ENCODE assay signal across 12 mouse cellular contexts in genomic region chr3:132651776-132652175, GRCm38 (mm10). TPM values are rescaled to one million over a fixed set of nuclear protein-coding genes. Genes with fewer than 3 reads are reported as not detected.
DNase-seq lines count a peak whose midpoint lies in the region; ATAC-seq lines count a peak whose summit lies in the region.
"Had no signal": no experiment of that assay in that cellular context is flagged by ENCODE, and none has a peak within 500 bp of the region (broad histone marks: within the 10 kb centered on the region; RNA-seq: fewer than 3 reads in every experiment).

No protein-coding gene starts in this region.

- ATAC-seq in neural tube, embryonic 15.5 days (ENCODE audit: low FRiP score) = no peak

- H3K4me2 ChIP-seq in neural tube, embryonic 15.5 days = no peak overlapping the region
- H3K4me2 ChIP-seq: liver, embryonic 15.5 days had no signal

- no peaks in the 10 kb centered on the region for H3K4me1 ChIP-seq in neural tube, embryonic 15.5 days
- no peaks in the 10 kb centered on the region for H3K4me1 ChIP-seq in hindbrain, embryonic 10.5 days (replicated peaks)
- H3K4me1 ChIP-seq: liver, embryonic 15.5 days had no signal

- H3K9ac ChIP-seq in neural tube, embryonic 15.5 days (replicated peaks) = no peak overlapping the region
- H3K9ac ChIP-seq: liver, embryonic 15.5 days had no signal

- 91% methylated on average over 3 of the region's 3 CpGs for WGBS in neural tube, embryonic 15.5 days
- WGBS in hindbrain, embryonic 10.5 days = 94% methylated on average over 3 of the region's 3 CpGs

- H3K27ac ChIP-seq in neural tube, embryonic 15.5 days (replicated peaks) = no peak overlapping the region
- no peak overlapping the region for H3K27ac ChIP-seq in hindbrain, embryonic 10.5 days
- H3K27ac ChIP-seq: liver, embryonic 15.5 days had no signal

- H3K36me3 ChIP-seq in neural tube, embryonic 15.5 days = no peaks in the 10 kb centered on the region
- H3K36me3 ChIP-seq in hindbrain, embryonic 10.5 days = no peaks in the 10 kb centered on the region
- H3K36me3 ChIP-seq: G1E; liver, embryonic 15.5 days had no signal

- H3K4me3 ChIP-seq in neural tube, embryonic 15.5 days (replicated peaks) = no peak overlapping the region
- H3K4me3 ChIP-seq in hindbrain, embryonic 10.5 days = no peak overlapping the region
- H3K4me3 ChIP-seq: liver, embryonic 15.5 days had no signal

- H3K9me3 ChIP-seq in neural tube, embryonic 15.5 days (replicated peaks) = no peaks in the 10 kb centered on the region
- H3K9me3 ChIP-seq in hindbrain, embryonic 10.5 days = no peaks in the 10 kb centered on the region
- H3K9me3 ChIP-seq: G1E; liver, embryonic 15.5 days had no signal

- H3K27me3 ChIP-seq in neural tube, embryonic 15.5 days (replicated peaks) = no peaks in the 10 kb centered on the region
- no peaks in the 10 kb centered on the region for H3K27me3 ChIP-seq in hindbrain, embryonic 10.5 days (ENCODE audit: insufficient read depth, poor library complexity, severe bottlenecking)
- H3K27me3 ChIP-seq: liver, embryonic 15.5 days had no signal

- DNase-seq in kidney, postnatal 10 days = peak; percentile 12
- no peak for DNase-seq in kidney, adult 18-20 months
- peak; percentile 51 for DNase-seq in adrenal gland, postnatal 14 days
- peak; percentile 46 for DNase-seq in heart, adult 8-10 months (ENCODE audit: low spot score)
- peak; percentile 46 for DNase-seq in lung, postnatal 25 days (ENCODE audit: low spot score)
- no peak for DNase-seq in hindbrain, embryonic 10.5 days (ENCODE audit: low spot score)
- DNase-seq in right cerebral cortex, adult 2 months (ENCODE audit: low spot score in 2 of 2) = no peak
- DNase-seq: kidney, adult 11 months; right cerebral cortex, adult 18-20 months had no signal

RNA-seq across cellular contexts. Expression of gene Gimd1, which starts 22.2 kb away (rescaled TPM):
- total RNA-seq in adrenal gland, postnatal 14 days (2021) = 1.0 TPM in 1 of 2 replicates, not detected in the other
- total RNA-seq in heart, adult 8-10 months (2022) = not detected
- polyA plus RNA-seq in neural tube, embryonic 15.5 days (2015; fragmentation: Nextera tagmentation; extraction: Ambion mirVana) = 0.11 TPM in 1 of 2 replicates, not detected in the other
- polyA plus RNA-seq in hindbrain, embryonic 10.5 days (2016; fragmentation: Nextera tagmentation; extraction: Ambion mirVana) = not detected in 2 replicates
- polyA plus RNA-seq: G1E had no signal

RNA-seq across cellular contexts. Expression of gene Tbck, which starts 32.2 kb away (rescaled TPM):
- total RNA-seq in adrenal gland, postnatal 14 days (2021) = 19.0 and 21.7 TPM in 2 replicates
- 10 to 100 TPM; 12.1 to 14.5 (median 13.9) TPM for total RNA-seq in heart, adult 8-10 months (2022)
- 30.8 and 32.2 TPM in 2 replicates for polyA plus RNA-seq in neural tube, embryonic 15.5 days (2015; fragmentation: Nextera tagmentation; extraction: Ambion mirVana)
- polyA plus RNA-seq in hindbrain, embryonic 10.5 days (2016; fragmentation: Nextera tagmentation; extraction: Ambion mirVana) = 22.4 and 24.5 TPM in 2 replicates

RNA-seq across cellular contexts. Expression of gene Aimp1, which starts 32.4 kb away (rescaled TPM):
- 48.2 and 61.5 TPM in 2 replicates for total RNA-seq in adrenal gland, postnatal 14 days (2021)
- 10 to 100 TPM; 51.0 to 62.8 (median 54.2) TPM for total RNA-seq in heart, adult 8-10 months (2022)
- polyA plus RNA-seq in neural tube, embryonic 15.5 days (2015; fragmentation: Nextera tagmentation; extraction: Ambion mirVana) = 57.2 and 63.2 TPM in 2 replicates
- 63.3 and 75.5 TPM in 2 replicates for polyA plus RNA-seq in hindbrain, embryonic 10.5 days (2016; fragmentation: Nextera tagmentation; extraction: Ambion mirVana)

Comparison
In these comparisons a context has a peak if more than half of its experiments do, and no peak if none do; other contexts are left out.
1. DNase-seq: peak in kidney, postnatal 10 days (single experiment), adrenal gland, postnatal 14 days (single experiment), heart, adult 8-10 months (single experiment) and lung, postnatal 25 days (single experiment); none in kidney, adult 18-20 months (single experiment), hindbrain, embryonic 10.5 days (single experiment) and right cerebral cortex, adult 2 months (0 of 2).